Mouse (Mus musculus) mouse embryonic stem cell (cell line): ENCODE results near the gene H2-DMa.

Experiments used
- in situ Hi-C, 2 experiments: fragments of 300-500 bp; cut with MboI; formaldehyde crosslinking; loops; 1 replicate in 1 of 2; 3 replicates in 1 of 2; pipeline ENCODE4 v1.14.3; 2019 to 2020; ENCODE audit warnings: low sequenced_read_pairs in 2 of 2, low pct_unique_long_range_greater_than_20kb in 1 of 2, mixed read lengths in 1 of 2; ENCODE audit not compliant: unreplicated experiment in 1 of 2

H2-DMa gene

DNA sequence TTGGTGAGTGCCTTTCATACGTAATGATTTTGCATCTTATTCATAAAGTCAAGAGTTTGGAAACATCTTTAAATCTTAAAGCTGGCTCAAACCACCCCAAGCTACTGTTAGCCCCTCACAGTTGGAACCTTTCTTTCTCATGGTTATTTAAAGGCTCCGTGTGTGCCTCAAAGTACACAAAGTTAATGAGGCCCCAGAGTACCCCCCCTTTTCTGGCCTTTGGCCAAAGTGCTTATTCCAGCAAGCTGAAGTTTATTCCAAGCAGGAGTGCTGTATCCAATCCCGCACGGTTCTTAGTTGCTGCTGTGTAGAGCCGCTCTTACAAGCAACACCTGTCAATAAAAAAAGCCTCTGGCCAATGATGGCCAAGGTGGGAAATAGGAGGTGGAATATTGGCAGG, 19.8 kb upstream of the H2-DMa start:
- in situ Hi-C loops, result no loop called here

DNA sequence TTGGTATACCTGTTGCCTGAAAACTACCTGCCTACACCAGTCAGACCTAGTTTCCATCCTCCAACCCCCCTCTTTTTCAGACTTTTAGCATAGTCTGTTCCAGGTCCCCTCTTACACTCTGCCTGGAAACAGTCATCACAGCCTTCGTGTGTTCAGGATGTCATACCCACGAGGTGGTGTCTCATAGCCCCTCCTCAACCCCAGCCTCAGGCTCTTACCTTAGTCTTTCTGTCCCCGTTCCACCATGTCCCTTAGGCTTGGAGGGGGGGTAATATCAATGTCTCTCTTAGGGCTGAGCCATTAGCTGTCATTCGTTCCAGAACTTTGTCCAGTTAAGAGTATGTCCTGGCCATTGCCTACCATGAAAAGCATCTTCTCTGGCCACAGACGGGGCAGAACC, 18.2 kb upstream of the H2-DMa start:
- in situ Hi-C loops, result no loop called here

GRCm38 (mm10) chr17:34101604-34102032, 17.7 kb upstream of the H2-DMa start:
- in situ Hi-C loops, result no loop called here

GRCm38 (mm10) chr17:34102831-34103230, 16.5 kb upstream of the H2-DMa start:
- in situ Hi-C loops, result no loop called here

- in situ Hi-C loops, result no loop called here
Observed at GRCm38 (mm10) chr17:34104804-34105203, 14.5 kb upstream of the H2-DMa start.

DNA sequence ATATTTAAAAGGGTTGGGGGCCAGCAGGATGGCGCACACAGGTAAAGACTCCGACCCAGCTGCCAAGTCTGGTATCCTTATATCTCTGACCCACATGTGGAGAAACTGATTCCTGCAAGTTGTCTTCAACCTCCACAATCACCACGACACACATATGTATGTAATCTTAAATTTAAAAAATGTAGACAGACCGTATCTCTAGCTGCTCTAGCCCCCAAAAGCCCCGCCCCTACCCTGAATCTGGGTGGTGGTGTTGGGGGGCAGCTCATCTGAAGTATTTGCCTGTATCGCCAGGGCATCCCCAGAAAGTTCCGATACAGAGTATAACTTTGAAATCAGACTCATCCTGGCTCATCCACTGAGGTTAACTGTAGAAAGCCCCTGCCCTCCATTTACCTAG, 12.8 kb upstream of the H2-DMa start:
- in situ Hi-C loops, result no loop called here

GRCm38 (mm10) chr17:34107109-34107867, 12.1 kb upstream of the H2-DMa start:
- in situ Hi-C loops, result no loop called here

- in situ Hi-C loops, result no loop called here
Observed at GRCm38 (mm10) chr17:34108460-34108859, 10.9 kb upstream of the H2-DMa start.

DNA sequence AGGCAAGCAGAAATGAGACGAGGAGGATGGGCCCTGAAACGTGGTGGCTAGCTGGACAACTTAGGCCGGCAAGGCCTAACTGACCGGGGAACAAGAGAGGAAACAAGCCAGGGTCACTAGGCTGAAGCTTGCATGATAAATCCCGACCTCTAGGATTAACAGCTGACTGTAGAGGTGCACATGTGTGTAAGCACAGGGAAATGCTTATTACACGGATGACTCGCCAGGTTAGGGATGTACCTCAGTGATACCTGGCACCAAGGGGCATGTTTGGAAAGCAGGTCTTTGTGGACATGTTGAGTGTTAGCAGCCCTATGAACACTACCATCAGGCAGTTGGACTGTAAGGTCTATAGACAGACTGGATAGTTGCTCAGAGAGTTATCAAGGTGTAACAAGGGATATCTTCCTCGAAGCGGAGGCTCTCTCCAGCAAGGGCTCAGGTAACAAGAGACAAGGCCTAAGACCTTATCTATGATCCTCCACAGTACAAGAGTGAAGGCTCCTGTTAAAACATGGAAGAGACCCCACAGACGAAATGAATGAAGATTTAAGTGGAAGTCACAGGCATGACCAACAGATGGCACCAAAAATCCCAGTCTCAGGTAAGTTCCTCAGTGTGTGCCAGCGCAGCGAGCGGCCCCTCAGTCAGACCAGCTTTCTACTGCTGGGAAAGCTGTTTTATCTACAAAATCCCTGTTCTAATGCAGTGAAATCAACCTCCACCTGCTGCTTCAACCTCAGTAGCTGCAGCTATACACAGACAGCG, 10.1 kb upstream of the H2-DMa start:
- in situ Hi-C loops, result no loop called here

- in situ Hi-C loops, result no loop called here
Observed at GRCm38 (mm10) chr17:34109806-34110195, 9.5 kb upstream of the H2-DMa start.

DNA sequence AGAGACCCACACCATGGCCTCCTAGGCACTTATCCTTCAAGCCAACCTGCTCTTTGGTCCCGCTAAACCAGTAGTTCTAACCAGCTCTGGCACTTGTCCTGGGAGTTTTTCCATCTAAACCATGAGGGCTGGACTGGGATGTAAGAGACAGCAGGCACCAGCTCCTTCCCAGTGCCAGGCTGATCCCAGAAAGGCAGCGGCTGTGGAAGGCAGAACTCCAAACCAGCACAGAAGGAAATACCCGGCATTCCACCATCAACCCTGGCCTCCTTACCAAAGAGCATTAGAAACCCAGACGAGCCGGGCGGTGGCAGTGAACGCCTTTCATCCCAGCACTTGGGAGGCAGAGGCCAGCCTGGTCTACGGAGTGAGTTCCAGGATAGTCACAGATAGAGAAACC, 9.0 kb upstream of the H2-DMa start:
- in situ Hi-C loops, result no loop called here

GRCm38 (mm10) chr17:34114114-34114513, 5.2 kb upstream of the H2-DMa start:
- in situ Hi-C loops, result no loop called here

GRCm38 (mm10) chr17:34116736-34117370, 2.5 kb upstream of the H2-DMa start:
- in situ Hi-C loops, result no loop called here

GRCm38 (mm10) chr17:34117421-34118112, 1.8 kb upstream of the H2-DMa start:
- in situ Hi-C loops, result no loop called here

GRCm38 (mm10) chr17:34118113-34118872, 1.0 kb upstream of the H2-DMa start:
- in situ Hi-C loops, result no loop called here

GRCm38 (mm10) chr17:34118873-34119248, 480 bp upstream of the H2-DMa start:
- in situ Hi-C loops, result no loop called here

GRCm38 (mm10) chr17:34120180-34120723, 911 bp downstream of the H2-DMa start:
- in situ Hi-C loops, result no loop called here

- in situ Hi-C loops, result no loop called here
Observed at GRCm38 (mm10) chr17:34120814-34121171, 1.5 kb downstream of the H2-DMa start.
